Mouse (Mus musculus) heart, adult 2 months (tissue): Measurements from ENCODE around the gene Plagl1.

Experiments
- CTCF ChIP-seq: fragments of 200-600 bp; IDR thresholded peaks from 2 replicates; pipeline ENCODE4 v1.8.1; 2022; ENCODE audit warnings: antibody characterized with exemption, mild to moderate bottlenecking, moderate library complexity
- POLR2A ChIP-seq: fragments of 200-500 bp; IDR thresholded peaks from 2 replicates; pipeline ENCODE4 v1.6.1; 2011; ENCODE audit warnings: mild to moderate bottlenecking, low read depth, low read length, control low read depth; ENCODE audit not compliant: insufficient read depth

DNA sequence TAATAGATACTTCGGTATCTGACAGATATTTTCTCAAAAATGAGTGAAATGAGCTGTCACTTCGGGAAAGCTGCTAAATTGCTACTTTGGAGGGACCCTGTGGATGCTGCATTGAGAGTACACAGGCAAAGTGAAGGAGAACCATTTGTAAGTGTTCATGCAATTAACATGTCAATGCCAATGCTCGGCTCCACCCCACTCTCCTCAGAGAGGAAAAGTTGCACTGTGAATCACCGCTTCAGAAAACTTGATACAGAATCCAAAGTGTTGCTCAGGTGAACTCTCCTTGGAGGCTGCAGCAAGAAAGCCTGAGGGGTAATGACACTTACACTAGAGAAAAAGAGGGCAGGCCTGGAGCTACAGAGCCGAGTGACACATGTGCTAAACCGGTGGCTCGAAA, 46.3 kb upstream of the Plagl1 start:
- no peak for TF ChIP-seq CTCF
- no peak for TF ChIP-seq POLR2A
